ENCODE assay signal across 8 mouse cellular contexts in genomic region chr11:120013174-120013711, GRCm38 (mm10). TPM values are rescaled to one million over a fixed set of nuclear protein-coding genes. Genes with fewer than 3 reads are reported as not detected.
DNase-seq lines count a peak whose midpoint lies in the region; ATAC-seq and TF ChIP-seq lines count a peak whose summit lies in the region.

No protein-coding gene starts in this region.

- H3K4me2 ChIP-seq in embryonic facial prominence, embryonic 15.5 days (replicated peaks) = peak overlapping the region; percentile 57
- H3K4me2 ChIP-seq in heart, embryonic 11.5 days = peak overlapping the region; percentile 77
- H3K4me2 ChIP-seq in kidney, embryonic 16.5 days (replicated peaks; ENCODE audit: low read depth, low read length) = peak overlapping the region; percentile 74
- H3K4me2 ChIP-seq in stomach, embryonic 14.5 days (replicated peaks; ENCODE audit: low read depth, low read length) = peak overlapping the region; percentile 66

- H3K4me3 ChIP-seq in bone marrow macrophage, adult 2 months (ENCODE audit: insufficient read depth, low read length) = peak overlapping the region; percentile 36
- peak overlapping the region; percentile 33 for H3K4me3 ChIP-seq in embryonic facial prominence, embryonic 15.5 days (replicated peaks)
- peak overlapping the region; percentile 30; the same call in 1 of the 2 replicates for H3K4me3 ChIP-seq in heart, embryonic 11.5 days (ENCODE audit: low read depth, low read length)
- peak overlapping the region; percentile 38 for H3K4me3 ChIP-seq in kidney, embryonic 16.5 days (ENCODE audit: low read length)
- H3K4me3 ChIP-seq in stomach, embryonic 14.5 days (ENCODE audit: low read depth, low read length) = peak overlapping the region; percentile 26

- no peaks in the 10 kb centered on the region for H3K27me3 ChIP-seq in embryonic facial prominence, embryonic 15.5 days
- H3K27me3 ChIP-seq in heart, embryonic 11.5 days (ENCODE audit: control insufficient read depth, insufficient read depth, low read length) = peaks cover 25% of the 10 kb centered on the region
- 0 out of 2 replicates have a peak, but pooled peaks cover 6% of the 10 kb centered on the region for H3K27me3 ChIP-seq in kidney, embryonic 16.5 days (ENCODE audit: insufficient read depth, low read length)
- no peaks in the 10 kb centered on the region for H3K27me3 ChIP-seq in stomach, embryonic 14.5 days (ENCODE audit: control insufficient read depth, insufficient read depth, low read length)

- H3K36me3 ChIP-seq in embryonic facial prominence, embryonic 15.5 days = no peaks in the 10 kb centered on the region
- H3K36me3 ChIP-seq in heart, embryonic 11.5 days (ENCODE audit: control insufficient read depth, insufficient read depth, low read length) = no peaks in the 10 kb centered on the region
- H3K36me3 ChIP-seq in kidney, embryonic 16.5 days (ENCODE audit: insufficient read depth, low read length) = no peaks in the 10 kb centered on the region
- no peaks in the 10 kb centered on the region for H3K36me3 ChIP-seq in stomach, embryonic 14.5 days (ENCODE audit: control insufficient read depth, insufficient read depth, low read length)

- ATAC-seq in embryonic facial prominence, embryonic 15.5 days (ENCODE audit: insufficient number of reproducible peaks, low FRiP score, low TSS enrichment, low read depth) = peak; percentile 70
- ATAC-seq in heart, embryonic 11.5 days (replicated peaks; ENCODE audit: insufficient number of reproducible peaks, low FRiP score, low TSS enrichment) = peak; percentile 47; the same call in 1 of the 2 replicates
- ATAC-seq in kidney, embryonic 16.5 days (ENCODE audit: low FRiP score, low TSS enrichment) = peak; percentile 74
- peak; percentile 88 for ATAC-seq in monocyte, adult 5-6 weeks (replicated peaks; ENCODE audit: insufficient number of reproducible peaks, low FRiP score, low TSS enrichment, poor library complexity, severe bottlenecking)
- ATAC-seq in stomach, embryonic 14.5 days (ENCODE audit: insufficient number of reproducible peaks, insufficient read depth, low FRiP score, low read depth) = peak; percentile 66

- 14% methylated on average over 20 of the region's 21 CpGs for WGBS in embryonic facial prominence, embryonic 15.5 days
- WGBS in heart, embryonic 11.5 days (ENCODE audit: insufficient replicate concordance) = 9% methylated on average over 21 of the region's 21 CpGs
- 10% methylated on average over 21 of the region's 21 CpGs for WGBS in kidney, embryonic 16.5 days
- 9% methylated on average over 21 of the region's 21 CpGs for WGBS in stomach, embryonic 14.5 days

- peak; percentile 76 to 77 for DNase-seq in B cell, adult 2 months
- peak; percentile 78 for DNase-seq in liver

- H3K9ac ChIP-seq in embryonic facial prominence, embryonic 15.5 days = 0 out of 2 replicates have a peak overlapping the region, but pooled peaks have one; percentile 24
- peak overlapping the region; percentile 62; the same call in 1 of the 2 replicates for H3K9ac ChIP-seq in heart, embryonic 11.5 days (ENCODE audit: low read depth, low read length)
- peak overlapping the region; percentile 62 for H3K9ac ChIP-seq in kidney, embryonic 16.5 days (replicated peaks; ENCODE audit: low read length)
- H3K9ac ChIP-seq in stomach, embryonic 14.5 days (replicated peaks; ENCODE audit: low read depth, low read length) = 0 out of 2 replicates have a peak overlapping the region, but pooled peaks have one; percentile 4

- no peaks in the 10 kb centered on the region for H3K9me3 ChIP-seq in embryonic facial prominence, embryonic 15.5 days (replicated peaks)
- no peaks in the 10 kb centered on the region for H3K9me3 ChIP-seq in heart, embryonic 11.5 days (replicated peaks; ENCODE audit: control insufficient read depth, low read length)
- no peaks in the 10 kb centered on the region for H3K9me3 ChIP-seq in kidney, embryonic 16.5 days (ENCODE audit: low read length)
- no peaks in the 10 kb centered on the region for H3K9me3 ChIP-seq in stomach, embryonic 14.5 days (ENCODE audit: control insufficient read depth, low read depth, low read length)

- H3K27ac ChIP-seq in bone marrow macrophage, adult 2 months (ENCODE audit: insufficient read depth, low read depth, low read length) = no peak overlapping the region
- H3K27ac ChIP-seq in embryonic facial prominence, embryonic 15.5 days (replicated peaks) = no peak overlapping the region; the same call in 1 of the 2 replicates
- no peak overlapping the region for H3K27ac ChIP-seq in heart, embryonic 11.5 days (ENCODE audit: low read depth, low read length)
- no peak overlapping the region for H3K27ac ChIP-seq in kidney, embryonic 16.5 days (ENCODE audit: low read length)
- H3K27ac ChIP-seq in stomach, embryonic 14.5 days (ENCODE audit: low read length) = no peak overlapping the region

- peak; percentile 30; the same call in 1 of the 2 replicates for TF ChIP-seq CTCF in bone marrow macrophage, adult 2 months (IDR thresholded peaks at IDR 0.05; ENCODE audit: low read depth, low read length)

- no peak for TF ChIP-seq POLR2A in bone marrow macrophage, adult 2 months (IDR thresholded peaks at IDR 0.05; ENCODE audit: borderline replicate concordance, low read depth, low read length)

- peaks cover 5% of the 10 kb centered on the region for H3K4me1 ChIP-seq in bone marrow macrophage, adult 2 months (ENCODE audit: control insufficient read depth, insufficient read depth, low read length)
- H3K4me1 ChIP-seq in embryonic facial prominence, embryonic 15.5 days = peaks cover 19% of the 10 kb centered on the region
- peaks cover 20% of the 10 kb centered on the region for H3K4me1 ChIP-seq in heart, embryonic 11.5 days (ENCODE audit: control insufficient read depth, insufficient read depth, low read length)
- H3K4me1 ChIP-seq in kidney, embryonic 16.5 days (ENCODE audit: insufficient read depth, low read length) = peaks cover 16% of the 10 kb centered on the region
- H3K4me1 ChIP-seq in stomach, embryonic 14.5 days (ENCODE audit: control insufficient read depth, insufficient read depth, low read length) = peaks cover 9% of the 10 kb centered on the region; the same call in 1 of the 2 replicates

RNA-seq across cellular contexts. Expression of gene Aatk, which starts 33.7 kb away (rescaled TPM):
- 9.5 and 9.9 TPM in 2 replicates for polyA plus RNA-seq in bone marrow macrophage, adult 2 months (2012; ENCODE audit: insufficient read depth, insufficient read length, missing spikeins)
- polyA plus RNA-seq in embryonic facial prominence, embryonic 15.5 days (2015; fragmentation: Nextera tagmentation; extraction: Ambion mirVana) = 7.5 and 7.8 TPM in 2 replicates
- polyA plus RNA-seq in heart, embryonic 11.5 days (2014; fragmentation: Nextera tagmentation; extraction: Ambion mirVana) = 0.24 and 0.35 TPM in 2 replicates
- 1.7 and 2.0 TPM in 2 replicates for polyA plus RNA-seq in kidney, embryonic 16.5 days (2015; fragmentation: Nextera tagmentation; extraction: Ambion mirVana)
- total RNA-seq in monocyte, adult 5-6 weeks (2017) = 0.21 to 0.29 TPM (median 0.29 TPM) in 3 replicates
- polyA plus RNA-seq in stomach, embryonic 14.5 days (2014; fragmentation: Nextera tagmentation; extraction: Ambion mirVana) = 3.5 and 4.1 TPM in 2 replicates

Comparison
In these comparisons a context has a peak if more than half of its experiments do, and no peak if none do; other contexts are left out.
1. H3K9ac ChIP-seq: peak in every context shown above with its lines; median percentile 62 in heart, embryonic 11.5 days; 62 in kidney, embryonic 16.5 days; 24 in embryonic facial prominence, embryonic 15.5 days; 4 in stomach, embryonic 14.5 days.